Mouse (Mus musculus) limb, embryonic 14.5 days (tissue): Measurements from ENCODE around the gene Fars2. TPM values are rescaled to one million over a fixed set of nuclear protein-coding genes. Genes with fewer than 3 reads are reported as not detected.

Experiments used
- ATAC-seq: fragments of 200-750 bp; cut with Nextera tagmentation; 2 replicates; pipeline ENCODE4 v1.8.0; 2017; ENCODE audit warnings: low read depth, moderate number of reproducible peaks, moderate TSS enrichment; ENCODE audit not compliant: low FRiP score
- DNase-seq: peaks from one replicate; pipeline ENCODE4 v3.0.0-alpha.2; 2015; ENCODE audit warnings: low spot score
- H3K27ac ChIP-seq: fragments of 300-500 bp; sonication (generic); replicated peaks from 2 replicates; pipeline ENCODE4 v1.5.1; 2014; ENCODE audit warnings: low read depth, mild to moderate bottlenecking, low read length, moderate library complexity, mixed read lengths
- H3K27me3 ChIP-seq: fragments of 300-500 bp; sonication (generic); 2 replicates; pipeline ENCODE4 v1.6.1; 2014; ENCODE audit warnings: low read length, mixed read lengths; ENCODE audit not compliant: control insufficient read depth, insufficient read depth
- H3K36me3 ChIP-seq: fragments of 300-500 bp; sonication (generic); 2 replicates; pipeline ENCODE4 v1.6.1; 2014; ENCODE audit warnings: mild to moderate bottlenecking, low read length, moderate library complexity, mixed read lengths; ENCODE audit not compliant: control insufficient read depth, insufficient read depth
- H3K4me1 ChIP-seq: fragments of 300-500 bp; sonication (generic); 2 replicates; pipeline ENCODE4 v1.6.1; 2014; ENCODE audit warnings: antibody characterized with exemption, low read length, mixed read lengths; ENCODE audit not compliant: control insufficient read depth, insufficient read depth
- H3K4me2 ChIP-seq: fragments of 300-500 bp; sonication (generic); replicated peaks from 2 replicates; pipeline ENCODE4 v1.6.1; 2014; ENCODE audit warnings: low read depth, mild to moderate bottlenecking, low read length, moderate library complexity; ENCODE audit not compliant: severe bottlenecking
- H3K4me3 ChIP-seq: fragments of 300-500 bp; sonication (generic); replicated peaks from 2 replicates; pipeline ENCODE4 v1.5.1; 2014; ENCODE audit warnings: low read length
- H3K9ac ChIP-seq: fragments of 300-500 bp; sonication (generic); 2 replicates; pipeline ENCODE4 v1.6.1; 2014; ENCODE audit warnings: mild to moderate bottlenecking, low read depth, low read length, moderate library complexity; ENCODE audit not compliant: severe bottlenecking
- H3K9me3 ChIP-seq: fragments of 300-500 bp; sonication (generic); 2 replicates; pipeline ENCODE4 v1.6.1; 2016; ENCODE audit warnings: low read length; ENCODE audit not compliant: control insufficient read depth
- POLR2A ChIP-seq: fragments of 200-500 bp; IDR thresholded peaks from 2 replicates; pipeline ENCODE4 v1.8.0; 2012; ENCODE audit warnings: inconsistent platforms, mild to moderate bottlenecking, moderate library complexity, borderline replicate concordance; ENCODE audit not compliant: insufficient read depth, insufficient read length; ENCODE audit errors: extremely low read depth
- WGBS: fragments of 180-500 bp; shearing (Covaris S2); extraction: QIAGEN DNeasy Blood & Tissue Kit; methylation state at CpG from one replicate; pipeline ENCODE4 v1.1.7; 2014; 5-methylcytosine and 5-hydroxymethylcytosine counted together
- polyA plus RNA-seq, 2 experiments: library from polyadenylated mRNA; depleted of rRNA in 1 of 2; stranded (reverse) in 1 of 2; unstranded in 1 of 2; fragments of >200 nt; fragmentation: Nextera tagmentation in 1 of 2; extraction: Ambion mirVana in 1 of 2; gene quantifications; 2 replicates each; pipeline versions ENCODE4 v1.2.1 to v1.2.3; 2012 to 2014

Gene Fars2
- polyA plus RNA-seq, 2 experiments: 27.6 to 35.2 TPM

DNA sequence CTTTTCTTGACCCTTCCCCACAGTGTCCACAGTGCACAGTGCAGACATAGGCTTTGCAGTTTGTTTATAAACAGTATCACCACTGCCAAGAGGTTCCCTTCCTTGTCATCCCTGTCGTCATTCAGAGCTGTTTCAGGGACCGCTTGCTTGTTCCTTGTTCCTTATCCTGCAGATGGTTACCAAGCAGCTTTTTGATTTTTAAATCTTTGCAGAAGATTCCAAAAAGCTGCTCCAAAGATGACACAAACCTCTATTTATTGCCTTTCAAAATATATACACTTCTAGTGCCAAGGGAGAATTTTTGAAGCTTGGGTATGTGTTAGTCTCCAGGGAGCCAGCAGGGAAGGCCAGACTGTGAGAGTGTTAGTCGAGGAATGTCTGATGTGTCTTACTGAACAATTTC is 148.1 kb downstream of the Fars2 start:
- Histone ChIP-seq H3K9me3 (no peaks in the 10 kb centered on the region; the same call in 1 of the 2 replicates), H3K27me3 (no peaks in the 10 kb centered on the region), H3K36me3 (no peaks in the 10 kb centered on the region), H3K4me2 (no peak overlapping the region), H3K27ac (no peak overlapping the region), H3K4me3 (no peak overlapping the region), H3K9ac (no peak overlapping the region), H3K4me1 (no peaks in the 10 kb centered on the region)
- no peak for DNase-seq
- no peak for TF ChIP-seq POLR2A
- WGBS: 66% methylated on average over 3 of the region's 3 CpGs
- no peak for ATAC-seq

DNA sequence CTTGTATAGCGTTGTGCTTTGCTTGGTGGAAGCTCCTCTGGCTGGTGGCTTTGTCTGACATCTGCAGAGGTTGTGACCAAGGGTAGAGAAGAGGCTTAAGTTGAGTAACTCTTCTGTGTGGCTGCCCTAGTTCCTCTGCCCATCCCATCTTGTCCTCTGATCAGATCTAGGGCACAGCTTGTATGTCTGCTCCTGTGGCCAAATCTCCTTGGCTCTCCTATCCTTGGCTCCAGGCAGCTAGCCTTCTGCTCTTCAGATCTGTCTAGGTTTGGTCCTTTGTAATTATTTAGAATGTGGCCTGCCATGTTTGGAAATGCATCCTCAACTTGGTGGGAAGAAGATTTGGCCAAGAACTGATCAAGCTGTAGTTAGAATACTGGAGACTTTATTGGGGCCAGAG is 150.2 kb downstream of the Fars2 start:
- 88% methylated on average over 1 of the region's 1 CpGs for WGBS
- no peak for TF ChIP-seq POLR2A
- Histone ChIP-seq H3K4me3 (no peak overlapping the region), H3K27me3 (no peaks in the 10 kb centered on the region), H3K4me2 (no peak overlapping the region), H3K36me3 (no peaks in the 10 kb centered on the region), H3K9me3 (no peaks in the 10 kb centered on the region), H3K9ac (no peak overlapping the region), H3K27ac (no peak overlapping the region), H3K4me1 (no peaks in the 10 kb centered on the region)
- DNase-seq (no peak), ATAC-seq (no peak)

DNA sequence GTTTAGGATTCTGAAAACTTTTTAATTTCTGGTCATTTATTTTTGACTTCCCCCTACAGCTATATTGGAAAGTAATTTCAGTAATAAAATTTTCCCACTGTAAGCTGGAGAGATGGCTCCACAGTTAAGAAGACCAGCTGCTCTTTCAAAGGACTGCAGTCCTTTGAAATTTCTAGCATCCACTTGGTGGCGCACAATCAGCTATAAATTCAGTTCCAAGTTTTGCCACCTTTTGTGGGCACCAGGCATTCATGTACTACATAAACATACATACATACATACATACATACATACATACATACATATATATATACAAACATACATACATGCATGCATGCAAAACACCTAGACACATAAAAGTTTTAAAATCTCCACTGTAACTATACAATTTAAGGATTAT is 153.7 kb downstream of the Fars2 start:
- no peak for DNase-seq
- no peak overlapping the region for H3K4me2 ChIP-seq
- H3K36me3 ChIP-seq: no peaks in the 10 kb centered on the region
- no peaks in the 10 kb centered on the region for H3K27me3 ChIP-seq
- WGBS: 70% methylated on average over 1 of the region's 1 CpGs
- no peaks in the 10 kb centered on the region for H3K4me1 ChIP-seq
- no peak overlapping the region for H3K9ac ChIP-seq
- no peak for TF ChIP-seq POLR2A
- no peak overlapping the region for H3K4me3 ChIP-seq
- H3K27ac ChIP-seq: no peak overlapping the region
- no peaks in the 10 kb centered on the region for H3K9me3 ChIP-seq
- ATAC-seq: no peak

DNA sequence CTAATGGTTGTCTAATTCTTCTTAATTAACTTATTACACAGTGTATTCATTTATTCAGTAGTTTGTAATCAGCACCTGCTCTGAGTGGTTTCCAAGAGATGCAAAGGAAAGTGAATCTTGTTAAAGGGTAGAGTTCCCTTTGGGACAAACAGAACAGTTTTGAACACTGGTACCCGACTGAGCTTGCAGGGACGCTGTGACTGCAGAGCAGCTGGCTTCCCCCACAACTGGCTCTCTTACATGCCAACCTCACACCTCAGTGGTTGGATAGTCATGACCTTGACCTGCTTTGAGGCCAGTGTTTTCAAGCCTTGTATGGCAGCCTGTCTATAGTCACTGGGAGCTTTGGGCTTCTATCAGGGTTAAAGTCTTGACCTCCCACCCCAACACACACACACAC is 156.3 kb downstream of the Fars2 start:
- Histone ChIP-seq H3K27me3 (no peaks in the 10 kb centered on the region), H3K4me2 (no peak overlapping the region), H3K36me3 (no peaks in the 10 kb centered on the region), H3K4me3 (no peak overlapping the region), H3K4me1 (no peaks in the 10 kb centered on the region), H3K9me3 (no peaks in the 10 kb centered on the region), H3K27ac (no peak overlapping the region), H3K9ac (no peak overlapping the region)
- ATAC-seq: no peak
- DNase-seq: no peak
- no peak for TF ChIP-seq POLR2A
- WGBS: 80% methylated on average over 2 of the region's 2 CpGs

DNA sequence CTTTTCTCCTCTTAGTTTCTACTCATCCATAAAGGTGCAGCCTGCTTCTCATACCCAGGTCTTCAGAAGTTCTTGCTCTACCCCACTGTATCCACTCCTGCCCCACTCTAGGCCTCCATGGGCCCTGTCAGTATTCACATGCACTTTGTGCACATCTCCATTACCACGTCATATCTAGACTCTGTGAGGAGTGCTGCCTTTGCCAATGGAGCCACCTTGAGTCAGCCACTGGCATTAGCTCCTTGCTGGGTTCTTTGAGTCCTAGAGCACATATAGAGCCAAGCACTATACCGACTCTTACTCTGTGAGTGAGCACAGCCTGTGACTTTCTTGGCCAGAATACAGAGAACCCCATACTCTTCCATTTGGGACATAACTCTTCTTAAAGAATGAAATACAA is 159.0 kb downstream of the Fars2 start:
- no peaks in the 10 kb centered on the region for H3K27me3 ChIP-seq
- 86% methylated on average over 2 of the region's 2 CpGs for WGBS
- H3K9ac ChIP-seq: no peak overlapping the region
- no peaks in the 10 kb centered on the region for H3K9me3 ChIP-seq
- no peak overlapping the region for H3K4me2 ChIP-seq
- H3K27ac ChIP-seq: no peak overlapping the region
- no peak for TF ChIP-seq POLR2A
- no peaks in the 10 kb centered on the region for H3K36me3 ChIP-seq
- H3K4me1 ChIP-seq: no peaks in the 10 kb centered on the region
- ATAC-seq: no peak
- no peak overlapping the region for H3K4me3 ChIP-seq
- DNase-seq: no peak

DNA sequence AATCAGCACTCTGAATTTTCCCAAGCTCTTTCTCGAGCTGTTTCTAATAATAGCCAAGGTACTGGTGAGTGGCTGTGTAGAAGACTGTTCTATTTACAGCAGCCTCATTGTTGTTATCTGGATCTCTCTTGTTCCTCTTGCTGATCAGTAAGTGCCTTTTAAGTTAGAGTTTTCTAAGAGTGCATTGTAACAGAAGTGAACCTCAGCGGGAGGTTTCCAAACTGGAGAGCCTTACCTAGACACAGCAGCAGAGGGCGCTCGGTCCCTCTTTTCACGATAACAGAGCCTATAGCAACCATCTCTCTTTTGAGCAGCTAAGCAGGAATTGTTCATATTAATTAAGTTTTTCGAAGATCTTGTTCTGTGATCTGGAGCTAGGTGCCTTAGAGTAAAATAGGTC is 164.8 kb downstream of the Fars2 start:
- DNase-seq (peak; percentile 84), ATAC-seq (peak; percentile 63)
- H3K9me3 ChIP-seq: no peaks in the 10 kb centered on the region
- H3K4me1 ChIP-seq: peaks cover 10% of the 10 kb centered on the region
- no peak overlapping the region for H3K27ac ChIP-seq
- no peak overlapping the region for H3K9ac ChIP-seq
- 12% methylated on average over 6 of the region's 6 CpGs for WGBS
- no peaks in the 10 kb centered on the region for H3K27me3 ChIP-seq
- TF ChIP-seq POLR2A: 0 out of 2 replicates have a peak, but pooled peaks have one; percentile 18
- H3K4me3 ChIP-seq: no peak overlapping the region
- H3K36me3 ChIP-seq: no peaks in the 10 kb centered on the region
- H3K4me2 ChIP-seq: no peak overlapping the region
